Mouse (Mus musculus): ENCODE measurements around the gene H2-M10.2. TPM values are rescaled to one million over a fixed set of nuclear protein-coding genes. Genes with fewer than 3 reads are reported as not detected.
"Not testable (repeated sequence)": the region's sequence is repeated elsewhere in the genome, so short reads cannot be mapped to it uniquely, and the experiment has no call there.

Gene H2-M10.2
- polyA plus RNA-seq, 1 experiment from 2014 or later, result not detected

- 78% methylated on average over 2 of the region's 2 CpGs for WGBS
- H3K4me2 ChIP-seq, result no peak overlapping the region
- no peak overlapping the region for H3K4me3 ChIP-seq (replicated peaks)
- no peak for ATAC-seq (ENCODE audit: insufficient number of reproducible peaks, insufficient read depth, low FRiP score, low TSS enrichment, low read depth)
- peaks cover 4% of the 10 kb centered on the region for H3K4me1 ChIP-seq (replicated peaks)
- H3K27me3 ChIP-seq, result peaks cover 30% of the 10 kb centered on the region
- H3K9ac ChIP-seq (replicated peaks), result no peak overlapping the region
- no peaks in the 10 kb centered on the region for H3K9me3 ChIP-seq
- no peak overlapping the region for H3K27ac ChIP-seq
- no peaks in the 10 kb centered on the region for H3K36me3 ChIP-seq
Measured at GRCm38 (mm10) chr17:36245741-36246140, 40.5 kb downstream of the H2-M10.2 start.

GRCm38 (mm10) chr17:36244031-36244430, 42.3 kb downstream of the H2-M10.2 start:
- Histone ChIP-seq H3K36me3 (no peaks in the 10 kb centered on the region), H3K4me1 (replicated peaks) (peaks cover 9% of the 10 kb centered on the region), H3K4me3 (replicated peaks) (no peak overlapping the region), H3K27me3 (peaks cover 28% of the 10 kb centered on the region), H3K4me2 (no peak overlapping the region), H3K9ac (replicated peaks) (no peak overlapping the region), H3K27ac (no peak overlapping the region), H3K9me3 (no peaks in the 10 kb centered on the region)
- no peak for ATAC-seq (ENCODE audit: insufficient number of reproducible peaks, insufficient read depth, low FRiP score, low TSS enrichment, low read depth)
- WGBS, result 43% methylated on average over 5 of the region's 5 CpGs

- WGBS, result 7% methylated on average over 5 of the region's 5 CpGs
- no peaks in the 10 kb centered on the region for H3K9me3 ChIP-seq
- H3K27ac ChIP-seq, result no peak overlapping the region
- H3K9ac ChIP-seq (replicated peaks), result no peak overlapping the region
- H3K4me3 ChIP-seq (replicated peaks), result no peak overlapping the region
- H3K27me3 ChIP-seq, result peaks cover 42% of the 10 kb centered on the region
- no peaks in the 10 kb centered on the region for H3K36me3 ChIP-seq
- no peak for ATAC-seq (ENCODE audit: insufficient number of reproducible peaks, insufficient read depth, low FRiP score, low TSS enrichment, low read depth)
- no peak overlapping the region for H3K4me2 ChIP-seq
- peaks cover 15% of the 10 kb centered on the region for H3K4me1 ChIP-seq (replicated peaks)
Measured at GRCm38 (mm10) chr17:36240637-36241213, 45.6 kb downstream of the H2-M10.2 start.

GRCm38 (mm10) chr17:36237321-36237921, 48.9 kb downstream of the H2-M10.2 start:
- WGBS, result 3% methylated on average over 27 of the region's 27 CpGs
- H3K36me3 ChIP-seq, result no peaks in the 10 kb centered on the region
- H3K27ac ChIP-seq, result no peak overlapping the region
- 0 out of 2 replicates have a peak, but pooled peaks have one; percentile 37 for ATAC-seq (ENCODE audit: insufficient number of reproducible peaks, insufficient read depth, low FRiP score, low TSS enrichment, low read depth)
- no peak overlapping the region; the same call in 1 of the 2 replicates for H3K9ac ChIP-seq (replicated peaks)
- H3K4me1 ChIP-seq (replicated peaks), result peaks cover 15% of the 10 kb centered on the region
- peak overlapping the region; percentile 55 for H3K4me2 ChIP-seq
- no peaks in the 10 kb centered on the region for H3K9me3 ChIP-seq
- peak overlapping the region; percentile 33 for H3K4me3 ChIP-seq (replicated peaks)
- peaks cover 43% of the 10 kb centered on the region for H3K27me3 ChIP-seq

- not testable (repeated sequence) for H3K4me1 ChIP-seq (replicated peaks); H3K9ac ChIP-seq (replicated peaks); H3K4me2 ChIP-seq; H3K9me3 ChIP-seq; H3K27ac ChIP-seq; H3K36me3 ChIP-seq; ATAC-seq (ENCODE audit: insufficient number of reproducible peaks, insufficient read depth, low FRiP score, low TSS enrichment, low read depth); H3K4me3 ChIP-seq (replicated peaks)
- 22% methylated on average over 9 of the region's 9 CpGs for WGBS
- H3K27me3 ChIP-seq, result peaks cover 36% of the 10 kb centered on the region
Measured at GRCm38 (mm10) chr17:36235300-36235699, 51.0 kb downstream of the H2-M10.2 start.

Other genes with a start within 250 kb of the H2-M10.2 start
- 14.0 and 15.4 TPM in 2 replicates for gene H2-T22, start 243.7 kb downstream of the H2-M10.2 start, polyA plus RNA-seq (2016; fragmentation: Nextera tagmentation; extraction: Ambion mirVana)
- gene Gm6034, start 243.5 kb downstream of the H2-M10.2 start, polyA plus RNA-seq (2016; fragmentation: Nextera tagmentation; extraction: Ambion mirVana), result not detected in 2 replicates
- not detected in 2 replicates for gene Gm11127, start 228.1 kb downstream of the H2-M10.2 start, polyA plus RNA-seq (2016; fragmentation: Nextera tagmentation; extraction: Ambion mirVana)
- not detected in 2 replicates for gene Gm19684, start 164.8 kb downstream of the H2-M10.2 start, polyA plus RNA-seq (2016; fragmentation: Nextera tagmentation; extraction: Ambion mirVana)
- gene Gm7030, start 157.1 kb downstream of the H2-M10.2 start, polyA plus RNA-seq (2016; fragmentation: Nextera tagmentation; extraction: Ambion mirVana), result not detected in 2 replicates
- gene Gm8909, start 118.0 kb downstream of the H2-M10.2 start, polyA plus RNA-seq (2016; fragmentation: Nextera tagmentation; extraction: Ambion mirVana), result not detected in 2 replicates
- not detected in 2 replicates for gene H2-T3, start 96.2 kb downstream of the H2-M10.2 start, polyA plus RNA-seq (2016; fragmentation: Nextera tagmentation; extraction: Ambion mirVana)
- 95.8 and 107 TPM in 2 replicates for gene Rpp21, start 28.4 kb downstream of the H2-M10.2 start, polyA plus RNA-seq (2016; fragmentation: Nextera tagmentation; extraction: Ambion mirVana)
- gene Trim39, start 14.2 kb downstream of the H2-M10.2 start, polyA plus RNA-seq (2016; fragmentation: Nextera tagmentation; extraction: Ambion mirVana), result 23.5 and 23.6 TPM in 2 replicates
- not detected in 2 replicates for gene H2-M10.1, start 39.7 kb upstream of the H2-M10.2 start, polyA plus RNA-seq (2016; fragmentation: Nextera tagmentation; extraction: Ambion mirVana)
- gene H2-M10.3, start 81.9 kb upstream of the H2-M10.2 start, polyA plus RNA-seq (2016; fragmentation: Nextera tagmentation; extraction: Ambion mirVana), result not detected in 2 replicates
- not detected in 2 replicates for gene H2-M10.4, start 175.8 kb upstream of the H2-M10.2 start, polyA plus RNA-seq (2016; fragmentation: Nextera tagmentation; extraction: Ambion mirVana)